Mouse (Mus musculus) embryonic facial prominence, embryonic 13.5 days (tissue): ENCODE measurements at regions not wholly inside any gene's neighbourhood (a gene's known extent, or its start where the extent isn't known, plus 50 kb on each side); places are given as distances from the start of the nearest gene placed in this dataset.
"Not testable (repeated sequence)": the region's sequence is repeated elsewhere in the genome, so short reads cannot be mapped to it uniquely, and the experiment has no call there.

Experiments used
- ATAC-seq: fragments of 200-750 bp; cut with Nextera tagmentation; 2 replicates; pipeline ENCODE4 v1.8.0; 2017; ENCODE audit warnings: low read depth; ENCODE audit not compliant: insufficient number of reproducible peaks, insufficient read depth, low FRiP score, low TSS enrichment
- H3K27ac ChIP-seq: fragments of 300-500 bp; sonication (generic); 2 replicates; pipeline ENCODE4 v1.5.1; 2015; ENCODE audit warnings: moderate library complexity, mild to moderate bottlenecking, inconsistent platforms
- H3K27me3 ChIP-seq: fragments of 300-500 bp; sonication (generic); 2 replicates; pipeline ENCODE4 v1.6.1; 2015; ENCODE audit warnings: mild to moderate bottlenecking, inconsistent platforms
- H3K36me3 ChIP-seq: fragments of 300-500 bp; sonication (generic); 2 replicates; pipeline ENCODE4 v1.6.1; 2015; ENCODE audit warnings: mild to moderate bottlenecking, inconsistent platforms
- H3K4me1 ChIP-seq: fragments of 300-500 bp; sonication (generic); 2 replicates; pipeline ENCODE4 v1.6.1; 2015; ENCODE audit warnings: inconsistent platforms
- H3K4me2 ChIP-seq: fragments of 300-500 bp; sonication (generic); 2 replicates; pipeline ENCODE4 v1.6.1; 2015; ENCODE audit warnings: moderate library complexity, mild to moderate bottlenecking, inconsistent platforms
- H3K4me3 ChIP-seq: fragments of 300-500 bp; sonication (generic); 2 replicates; pipeline ENCODE4 v1.5.1; 2015; ENCODE audit warnings: mild to moderate bottlenecking, inconsistent platforms
- H3K9ac ChIP-seq: fragments of 300-500 bp; sonication (generic); 2 replicates; pipeline ENCODE4 v1.6.1; 2015; ENCODE audit warnings: mild to moderate bottlenecking, inconsistent platforms
- H3K9me3 ChIP-seq: fragments of 300-500 bp; sonication (generic); 2 replicates; pipeline ENCODE4 v1.6.1; 2016; ENCODE audit warnings: inconsistent platforms
- WGBS: fragments of 180-500 bp; shearing (Covaris S2); methylation state at CpG from one replicate; pipeline ENCODE4 v1.1.7; 2015; ENCODE audit warnings: mixed read lengths; 5-methylcytosine and 5-hydroxymethylcytosine counted together

DNA sequence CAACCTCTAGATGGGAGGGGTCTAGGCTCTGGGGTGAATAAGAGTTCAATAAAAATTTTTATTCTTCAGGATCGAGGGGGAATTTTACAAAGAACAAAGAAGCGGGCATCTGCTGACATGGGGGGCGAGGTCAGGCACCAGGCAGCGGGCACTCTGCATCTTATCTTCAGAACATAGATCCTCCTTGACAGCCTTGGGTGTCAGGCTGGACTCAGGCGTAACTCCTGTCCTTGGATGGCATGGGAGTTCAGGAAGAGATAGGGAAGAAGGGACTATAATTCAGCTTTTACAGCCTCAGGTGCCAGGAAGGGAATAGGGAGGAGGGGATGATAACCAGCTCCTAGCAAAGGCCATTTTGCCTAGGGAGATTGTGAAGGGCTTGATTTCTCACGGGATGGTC is 753.1 kb downstream of the Gm10330 start:
- not testable (repeated sequence) for H3K36me3 ChIP-seq, H3K4me3 ChIP-seq, ATAC-seq, H3K27ac ChIP-seq, H3K9ac ChIP-seq, H3K9me3 ChIP-seq, H3K4me2 ChIP-seq, H3K4me1 ChIP-seq, H3K27me3 ChIP-seq
- WGBS, result 85% methylated on average over 6 of the region's 6 CpGs

DNA sequence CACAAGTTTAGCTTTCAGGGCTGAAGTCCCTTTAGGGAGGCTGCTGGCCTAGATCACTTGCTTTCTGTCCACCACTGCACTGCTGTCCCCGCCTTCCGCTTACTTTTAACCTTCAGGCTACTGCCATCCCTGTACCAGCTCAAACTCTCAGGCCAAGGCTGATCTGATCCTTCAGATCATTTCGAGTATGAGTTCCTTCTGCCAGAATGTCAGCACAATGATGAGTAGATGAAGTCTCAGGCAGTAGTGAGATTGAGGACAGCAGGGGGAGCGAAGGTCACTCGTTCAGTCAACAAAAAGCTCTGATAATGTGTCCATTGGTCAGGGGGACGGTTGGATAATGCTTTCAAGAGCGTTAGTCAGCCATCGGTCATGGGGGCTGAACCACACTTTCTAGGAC is 756.5 kb downstream of the Gm10330 start:
- not testable (repeated sequence) for ATAC-seq, H3K27me3 ChIP-seq, H3K9ac ChIP-seq, H3K4me2 ChIP-seq, H3K4me3 ChIP-seq, H3K27ac ChIP-seq, H3K9me3 ChIP-seq, H3K4me1 ChIP-seq, H3K36me3 ChIP-seq
- WGBS, result 89% methylated on average over 8 of the region's 8 CpGs

DNA sequence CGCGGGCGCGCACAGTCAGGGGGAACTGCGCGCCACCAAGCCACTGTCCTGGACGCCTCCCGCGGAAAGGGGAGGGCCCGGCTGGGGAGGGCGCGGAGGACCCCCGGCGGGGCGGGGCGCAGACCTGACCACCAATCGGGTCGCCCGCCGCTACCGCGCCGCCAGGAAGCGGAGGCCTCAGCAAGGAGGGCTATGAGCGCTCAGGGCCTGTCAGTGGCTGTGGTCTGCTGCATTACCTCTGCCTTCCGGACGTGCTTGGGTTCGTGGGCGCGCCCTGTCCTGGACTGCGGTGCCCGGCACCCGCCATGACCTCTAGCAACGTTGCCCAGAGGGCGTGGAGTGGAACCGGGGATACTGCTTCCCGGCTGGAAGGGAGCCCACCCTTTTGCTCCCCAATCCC is 769.9 kb downstream of the Gm10330 start:
- H3K27ac ChIP-seq, ATAC-seq, H3K36me3 ChIP-seq, H3K4me1 ChIP-seq, H3K27me3 ChIP-seq, H3K9me3 ChIP-seq: not testable (repeated sequence)
- H3K4me2 ChIP-seq, result peak overlapping the region; percentile 53
- WGBS, result 3% methylated on average over 37 of the region's 37 CpGs
- H3K4me3 ChIP-seq, result peak overlapping the region; percentile 46
- H3K9ac ChIP-seq, result peak overlapping the region; percentile 67; the same call in 1 of the 2 replicates

DNA sequence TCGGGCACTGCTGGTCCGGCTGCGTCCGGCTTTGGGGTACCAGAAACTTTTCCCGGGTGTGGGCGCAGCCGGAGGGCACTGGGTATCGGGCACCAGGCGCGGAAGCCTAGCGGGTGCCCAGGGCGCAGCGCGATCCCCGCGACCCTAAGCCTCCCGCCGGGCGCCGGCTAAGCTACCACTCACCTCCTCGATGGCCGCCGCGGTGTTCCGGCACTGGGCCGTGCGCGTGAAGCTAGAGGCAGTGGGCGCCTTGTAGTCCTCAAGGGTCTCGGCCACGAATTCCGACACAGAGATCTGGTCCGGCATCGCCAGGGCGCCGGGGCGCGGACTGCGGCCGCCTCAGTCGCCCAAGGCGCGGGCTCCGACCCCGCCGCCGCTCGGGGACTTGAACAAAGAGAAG is 770.4 kb downstream of the Gm10330 start:
- WGBS, result 2% methylated on average over 27 of the region's 48 CpGs
- H3K27me3 ChIP-seq, H3K27ac ChIP-seq, H3K36me3 ChIP-seq, H3K4me1 ChIP-seq, H3K9me3 ChIP-seq, ATAC-seq: not testable (repeated sequence)
- peak overlapping the region; percentile 67 for H3K9ac ChIP-seq
- H3K4me2 ChIP-seq, result peak overlapping the region; percentile 53
- H3K4me3 ChIP-seq, result peak overlapping the region; percentile 46
